Mouse (Mus musculus) megakaryocyte, embryonic 14.5 days (primary cell): ENCODE data around the gene Ksr1.

Source experiments
- FLI1 ChIP-seq: IDR thresholded peaks from 2 replicates; pipeline ENCODE4 v1.6.1; 2012; ENCODE audit warnings: low read length, inconsistent platforms, mixed read lengths
- GATA1 ChIP-seq: IDR thresholded peaks from 3 replicates; pipeline ENCODE4 v1.6.1; 2012; ENCODE audit warnings: mixed read lengths, low read length, inconsistent platforms, borderline replicate concordance

DNA sequence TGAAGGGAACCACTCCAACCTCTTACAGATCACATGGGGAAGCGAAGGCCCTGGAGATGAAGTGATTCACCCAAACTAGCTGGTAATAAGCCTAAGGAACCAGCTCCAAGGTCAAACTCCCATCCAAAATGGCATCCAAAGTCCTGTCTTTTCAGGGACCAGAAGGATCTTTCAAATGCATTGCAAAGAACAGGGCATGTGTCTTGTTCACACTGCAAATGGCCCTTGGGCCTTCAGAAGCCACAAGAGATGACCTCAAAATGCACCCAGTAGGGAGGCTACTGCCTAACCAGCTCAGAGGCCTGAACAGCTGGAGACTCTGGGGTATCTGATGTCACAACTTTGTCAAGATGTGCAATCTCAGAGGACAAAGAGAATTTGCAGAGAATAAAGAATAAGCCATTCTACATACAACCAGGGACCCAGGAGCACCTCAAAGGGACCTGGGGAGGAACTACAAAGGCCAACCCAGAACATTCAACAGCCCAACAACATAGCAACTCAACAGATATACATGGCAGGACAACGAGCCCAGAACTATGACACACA is 2.1 kb downstream of the Ksr1 start:
- TF ChIP-seq GATA1 (no peak), FLI1 (no peak)
